Mouse (Mus musculus): ENCODE data around the gene Lrch1.

DNA sequence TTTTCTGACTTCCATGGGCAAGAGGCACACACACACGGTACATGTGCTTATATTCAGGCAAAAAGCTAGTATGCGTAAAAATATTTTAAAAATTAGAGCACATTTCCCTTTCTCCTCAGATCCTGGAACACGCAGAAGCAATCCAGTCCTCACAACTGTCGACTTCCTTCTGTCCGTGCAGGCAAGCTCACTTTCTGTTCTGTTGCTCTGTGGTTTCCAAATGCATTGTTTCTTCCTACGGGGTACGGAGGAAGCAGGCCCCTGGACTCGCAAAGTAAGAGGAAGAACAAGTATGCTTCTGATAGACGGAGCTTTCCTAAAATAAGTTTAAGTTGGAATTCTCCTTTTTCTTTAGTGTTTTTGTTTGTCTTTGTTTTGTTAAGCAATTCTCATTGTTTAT is 8.3 kb downstream of the Lrch1 start:
- no peak for TF ChIP-seq CTCF (IDR thresholded peaks at IDR 0.05)
- TF ChIP-seq EP300 (IDR thresholded peaks at IDR 0.05), result no peak

Measured in lung, postnatal 0 days (tissue).